Mouse (Mus musculus) CD4-positive helper T cell, adult 2 months (primary cell): Measurements from ENCODE around the gene Trim25.

ENCODE experiments used
- DNase-seq: peaks from one replicate; pipeline ENCODE4 v3.0.0-alpha.2; 2012; ENCODE audit warnings: low read depth, missing footprints, low spot score

Trim25 gene

DNA sequence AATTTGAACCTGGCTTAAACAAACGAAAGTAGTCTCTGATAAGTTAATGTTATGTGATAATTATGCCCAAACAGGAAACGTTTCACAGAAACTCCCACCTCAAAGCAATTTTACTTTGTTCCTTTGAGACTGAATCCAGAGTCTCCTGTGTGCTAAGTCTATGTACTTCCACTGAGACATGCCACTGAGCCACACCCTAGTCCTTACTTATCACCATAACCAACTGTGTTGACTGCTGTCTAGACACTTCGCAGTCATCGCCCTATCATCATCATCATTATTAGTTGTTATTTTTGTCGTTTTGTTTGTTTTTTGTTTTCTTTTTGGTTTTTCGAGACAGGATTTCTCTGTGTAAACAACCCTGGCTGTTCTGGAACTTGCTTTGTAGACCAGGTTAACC is 65.1 kb downstream of the Trim25 start:
- DNase-seq = no peak

GRCm38 (mm10) chr11:89065297-89065696 is 66.1 kb downstream of the Trim25 start:
- DNase-seq = peak; percentile 37

- no peak for DNase-seq
Measured at GRCm38 (mm10) chr11:89066126-89066525, 67.0 kb downstream of the Trim25 start.

- no peak for DNase-seq
Measured at GRCm38 (mm10) chr11:89066750-89067149, 67.6 kb downstream of the Trim25 start, which contains the start of gene Dgke. TSS of gene Dgke (minus strand) at chr11:89066850.

DNA sequence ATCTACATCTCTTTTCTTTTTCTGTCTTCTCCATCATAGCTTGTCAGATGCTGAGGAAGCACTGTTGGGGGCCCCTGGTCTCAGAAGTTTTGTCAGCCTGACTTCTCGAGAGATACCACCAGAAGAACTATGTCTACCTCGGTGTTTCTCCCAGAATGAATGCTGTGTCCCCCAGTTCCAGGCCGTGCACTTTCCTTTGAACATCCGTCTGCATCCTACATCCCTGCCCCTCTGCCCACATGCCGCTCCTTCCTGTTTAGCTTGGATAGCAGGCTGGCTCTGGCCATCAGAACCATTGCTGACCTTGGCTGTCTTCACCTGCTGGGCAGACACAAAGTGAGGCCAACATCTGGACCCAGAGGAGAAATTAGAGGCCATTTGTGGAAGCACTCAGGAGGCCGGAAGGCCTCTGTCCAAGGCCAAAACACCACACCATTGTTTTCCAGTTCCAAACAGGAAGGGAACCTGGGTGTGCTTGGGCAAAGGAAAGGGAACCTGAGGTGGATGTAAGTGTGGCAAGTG is 68.2 kb downstream of the Trim25 start:
- DNase-seq = no peak

GRCm38 (mm10) chr11:89067871-89068490 is 68.8 kb downstream of the Trim25 start:
- DNase-seq = no peak

- no peak for DNase-seq
Measured at GRCm38 (mm10) chr11:89068649-89069048, 69.5 kb downstream of the Trim25 start.

DNA sequence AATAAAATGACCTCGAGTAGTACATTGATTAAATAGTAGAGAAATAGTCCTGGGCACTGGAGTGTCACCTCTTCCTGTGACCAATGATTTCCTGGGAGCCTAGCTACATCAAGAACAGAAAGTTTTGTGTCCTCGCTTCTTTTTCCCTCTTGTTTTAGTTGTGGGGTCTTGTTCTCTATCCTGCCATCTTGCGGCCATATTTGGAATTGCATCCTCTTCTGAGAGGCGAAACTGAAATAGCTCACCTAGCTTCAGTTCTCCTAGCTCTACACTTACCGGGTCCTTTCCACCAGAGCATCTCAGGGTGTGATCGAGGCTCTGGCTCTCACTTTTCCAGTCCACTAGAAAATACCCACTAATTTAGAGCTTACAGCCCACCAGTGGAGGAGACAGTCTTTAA is 70.1 kb downstream of the Trim25 start:
- peak; percentile 71 for DNase-seq
